Mouse (Mus musculus) T-helper 17 cell (primary cell): ENCODE measurements at regions not wholly inside any gene's neighbourhood (a gene's known extent, or its start where the extent isn't known, plus 50 kb on each side); places are given as distances from the start of the nearest gene placed in this dataset.
"Not testable (repeated sequence)": the region's sequence is repeated elsewhere in the genome, so short reads cannot be mapped to it uniquely, and the experiment has no call there.

Source experiments
- in situ Hi-C, 2 experiments: fragments of 300-600 bp; cut with MboI, MseI; formaldehyde crosslinking; loops; 1 replicate in 1 of 2; 2 replicates in 1 of 2; pipeline ENCODE4 v1.15.1; 2025; ENCODE audit warnings: high pct_unique_total_duplicates in 2 of 2

DNA sequence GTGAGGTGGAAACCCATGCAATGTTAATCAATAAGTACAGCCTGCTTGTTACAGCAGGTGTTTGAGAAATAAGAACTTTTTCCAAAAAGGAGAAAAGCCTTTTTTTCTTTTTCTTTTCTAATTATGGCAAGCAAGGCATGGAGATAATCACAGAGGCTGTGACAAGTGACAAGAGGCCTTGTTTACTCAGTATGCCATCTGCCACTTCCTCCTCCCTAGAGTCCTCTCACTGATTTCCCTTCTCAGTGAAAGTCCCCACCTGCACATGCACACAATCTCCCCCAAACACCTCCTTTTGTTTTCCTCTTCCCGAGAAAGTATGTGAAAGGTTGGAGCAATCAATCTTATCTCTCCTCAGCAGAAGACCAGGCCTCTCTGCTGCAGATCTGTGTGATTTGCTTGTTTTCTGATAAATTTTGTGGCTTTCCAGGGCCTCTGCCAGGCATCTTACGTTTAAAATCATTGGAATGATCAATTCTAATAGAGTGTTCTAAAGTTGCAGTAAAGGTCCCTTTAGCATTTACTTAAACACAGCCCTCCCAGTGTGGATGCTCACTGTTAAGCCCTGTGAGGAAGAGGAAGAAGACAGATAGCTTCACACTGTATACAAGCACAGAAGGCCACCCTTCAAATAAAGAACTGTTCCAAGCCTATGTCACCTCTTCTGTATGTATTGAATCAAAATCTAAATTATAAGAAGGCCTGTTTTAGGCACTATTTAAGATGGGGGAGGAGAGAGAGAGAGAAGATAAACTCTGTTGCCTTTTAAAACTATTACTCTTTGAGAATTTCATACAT is 710.5 kb downstream of the Rapgef2 start:
- in situ Hi-C loops: no loop called here

DNA sequence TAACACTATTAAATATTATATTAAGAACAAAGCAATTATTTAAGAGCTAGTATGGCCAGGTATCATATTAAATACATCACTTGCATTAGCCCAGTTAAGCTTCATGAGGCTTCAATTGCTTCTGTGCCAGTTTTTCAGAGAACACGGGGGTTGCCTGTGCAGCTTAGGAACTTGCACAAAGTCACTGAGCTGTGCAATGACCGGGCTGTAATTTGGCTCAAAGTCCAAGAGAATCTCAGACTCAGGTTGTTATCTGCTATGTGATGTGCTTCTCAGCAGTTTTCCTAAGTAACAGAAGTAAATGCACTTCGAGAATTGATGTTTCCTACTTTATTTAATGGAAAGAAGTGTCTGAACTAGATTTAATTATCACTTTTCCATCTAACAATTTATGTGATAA is 711.5 kb downstream of the Rapgef2 start:
- in situ Hi-C loops: no loop called here

DNA sequence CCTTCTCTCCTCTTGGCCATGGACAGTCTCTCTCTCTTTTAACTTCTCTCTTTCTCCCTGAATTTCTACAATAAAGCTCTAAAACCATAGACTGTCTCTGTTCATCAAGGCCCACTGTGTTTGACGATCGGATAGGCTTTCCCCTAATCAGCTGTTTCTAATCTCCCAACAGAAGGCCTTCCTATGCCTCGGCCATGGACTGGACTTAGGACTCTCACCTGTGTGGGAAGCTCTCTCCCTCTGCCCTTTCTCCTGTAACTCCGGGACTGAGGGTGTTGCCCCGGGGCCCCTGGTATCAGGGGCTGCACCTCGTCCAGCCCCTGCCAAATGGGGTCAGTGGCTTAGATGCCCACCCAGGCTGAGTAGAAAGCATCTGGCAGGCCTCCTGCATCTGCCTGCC is 713.0 kb downstream of the Rapgef2 start:
- in situ Hi-C loops: no loop called here

DNA sequence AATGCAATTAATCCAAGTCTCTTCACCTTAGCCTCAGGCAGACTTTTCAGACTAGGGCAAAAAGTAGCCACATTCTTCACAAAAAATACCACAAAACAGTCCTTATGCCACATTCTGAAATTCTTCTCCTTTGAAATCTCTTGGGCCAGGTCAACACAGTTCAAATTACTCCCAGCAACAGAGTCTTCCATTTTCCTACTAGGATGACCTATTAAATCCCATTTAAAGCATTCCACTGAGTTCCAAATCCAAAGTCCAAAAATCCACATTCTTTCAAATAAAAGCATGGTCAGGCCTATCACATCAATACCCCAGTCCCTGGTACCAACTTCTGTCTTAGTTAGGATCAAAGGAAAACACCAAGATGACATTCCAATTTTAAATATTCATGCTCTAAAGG is 721.4 kb downstream of the Rapgef2 start:
- in situ Hi-C loops: not testable (repeated sequence)
